Mouse (Mus musculus) liver, adult 2 months (tissue): ENCODE measurements at regions not wholly inside any gene's neighbourhood (a gene's known extent, or its start where the extent isn't known, plus 50 kb on each side); places are given as distances from the start of the nearest gene placed in this dataset.

Experiments
- CTCF ChIP-seq: fragments of 200-500 bp; IDR thresholded peaks from 2 replicates; pipeline ENCODE4 v1.5.1; 2011; ENCODE audit warnings: low read depth, low read length, control low read depth
- POLR2A ChIP-seq: fragments of 200-500 bp; IDR thresholded peaks from 2 replicates; pipeline ENCODE4 v1.6.1; 2011; ENCODE audit warnings: low read length, control low read depth; ENCODE audit not compliant: insufficient read depth; ENCODE audit errors: extremely low read depth

GRCm38 (mm10) chr10:105114927-105115326, 459.3 kb downstream of the Tmtc2 start:
- TF ChIP-seq POLR2A (no peak), CTCF (no peak)
